Mouse (Mus musculus) megakaryocyte, embryonic 14.5 days (primary cell): ENCODE results near the gene Stpg2.

Experiments used
- FLI1 ChIP-seq: IDR thresholded peaks from 2 replicates; pipeline ENCODE4 v1.6.1; 2012; ENCODE audit warnings: low read length, inconsistent platforms, mixed read lengths
- GATA1 ChIP-seq: IDR thresholded peaks from 3 replicates; pipeline ENCODE4 v1.6.1; 2012; ENCODE audit warnings: mixed read lengths, low read length, inconsistent platforms, borderline replicate concordance

DNA sequence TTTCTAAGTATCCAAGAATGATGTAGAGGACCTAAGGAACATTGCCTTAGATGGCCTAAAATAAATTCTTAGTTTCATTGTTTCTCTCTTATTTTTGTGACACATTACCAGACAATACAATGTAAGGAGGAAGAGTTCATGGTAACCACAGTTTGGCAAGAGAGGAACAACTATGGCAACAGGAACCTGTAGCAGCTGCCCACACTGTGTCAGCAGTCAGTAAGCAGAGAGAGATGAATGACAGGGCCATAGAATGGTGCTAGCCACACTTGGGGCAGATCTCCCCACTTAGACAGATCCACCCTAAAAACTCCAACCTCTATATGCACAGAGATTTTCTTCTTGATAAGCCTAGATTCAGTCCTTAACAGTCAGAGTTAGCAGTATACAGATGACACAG is 456.7 kb downstream of the Stpg2 start:
- no peak for TF ChIP-seq GATA1
- no peak for TF ChIP-seq FLI1
